Mouse (Mus musculus) embryo, embryonic 11 days (tissue): Measurements from ENCODE around the gene Zscan26.
"Not testable (repeated sequence)": the region's sequence is repeated elsewhere in the genome, so short reads cannot be mapped to it uniquely, and the experiment has no call there.

Experiments
- DNase-seq: peaks from one replicate; pipeline ENCODE4 v3.0.0-alpha.2; 2015

Gene Zscan26

DNA sequence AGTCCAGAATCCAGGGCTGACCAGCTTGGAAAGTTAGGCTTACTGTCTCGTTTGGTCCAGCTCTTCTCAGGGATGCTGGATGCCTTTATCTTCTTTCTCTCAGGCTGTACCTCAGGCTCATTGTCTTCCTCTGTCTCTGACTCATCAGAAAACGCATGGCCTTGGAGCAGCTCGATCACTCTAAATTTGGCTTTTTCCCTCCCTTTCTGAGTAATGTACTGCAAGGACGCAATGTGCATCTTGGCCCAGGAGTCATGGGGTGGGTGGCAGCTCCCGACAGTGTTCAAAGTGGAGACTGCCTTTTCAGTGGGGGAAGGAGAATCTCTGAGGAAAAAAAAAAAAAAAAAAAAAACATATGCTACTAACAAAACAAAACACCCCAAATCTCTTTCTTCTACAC, 30.2 kb downstream of the Zscan26 start:
- no peak for DNase-seq

DNA sequence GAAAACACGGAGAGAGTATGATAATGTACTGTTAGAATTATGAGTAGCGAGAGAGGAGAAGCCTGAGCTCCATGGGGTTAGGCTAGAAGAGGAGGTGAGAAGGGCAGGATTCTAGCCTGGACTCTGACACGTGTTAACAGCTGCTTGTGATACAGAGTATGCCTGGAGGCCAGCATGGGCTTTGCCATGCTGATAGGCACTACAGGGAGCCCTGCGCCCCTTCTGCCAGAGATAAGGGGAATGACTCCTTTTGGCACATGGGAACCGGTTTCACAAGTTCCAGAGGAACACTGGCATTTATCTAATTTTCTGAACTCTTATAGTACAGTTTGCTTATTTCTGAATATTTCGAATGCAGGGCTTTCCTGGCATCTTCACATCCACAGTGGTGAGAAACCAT, 34.7 kb downstream of the Zscan26 start:
- DNase-seq, result no peak

DNA sequence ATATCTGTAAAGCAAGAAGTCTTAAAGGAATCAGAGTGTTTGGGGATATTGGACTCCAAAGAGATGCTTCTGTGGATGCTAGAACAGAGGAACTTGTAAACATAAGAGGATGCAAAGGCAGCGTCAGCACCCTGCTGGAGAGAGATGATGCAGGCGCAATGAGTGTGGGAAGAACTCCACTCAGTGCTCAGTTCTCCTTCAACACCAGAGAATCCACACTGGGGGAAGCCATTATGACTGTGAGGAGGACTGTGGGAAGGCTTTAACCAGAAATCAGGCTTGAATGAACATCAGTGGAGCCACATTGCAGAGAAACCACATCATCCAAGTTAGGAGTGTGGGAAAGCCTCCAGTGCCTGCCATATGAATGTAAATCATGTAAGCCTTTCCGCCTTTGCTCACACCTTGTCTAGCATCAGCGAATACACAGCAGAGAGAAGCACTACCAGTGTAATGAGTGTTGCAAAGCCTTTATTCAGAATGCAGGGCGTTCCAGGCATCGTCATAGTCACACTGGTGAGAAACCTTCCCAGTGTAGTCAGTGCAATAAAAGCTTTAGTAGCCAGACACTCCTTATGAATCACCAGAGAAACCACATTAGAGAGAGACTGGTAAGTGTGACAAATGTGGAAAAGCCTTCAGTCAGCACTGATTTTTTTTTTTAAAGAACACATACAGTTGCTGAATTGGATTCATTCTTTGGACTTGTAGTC, 36.1 kb downstream of the Zscan26 start:
- no peak for DNase-seq

DNA sequence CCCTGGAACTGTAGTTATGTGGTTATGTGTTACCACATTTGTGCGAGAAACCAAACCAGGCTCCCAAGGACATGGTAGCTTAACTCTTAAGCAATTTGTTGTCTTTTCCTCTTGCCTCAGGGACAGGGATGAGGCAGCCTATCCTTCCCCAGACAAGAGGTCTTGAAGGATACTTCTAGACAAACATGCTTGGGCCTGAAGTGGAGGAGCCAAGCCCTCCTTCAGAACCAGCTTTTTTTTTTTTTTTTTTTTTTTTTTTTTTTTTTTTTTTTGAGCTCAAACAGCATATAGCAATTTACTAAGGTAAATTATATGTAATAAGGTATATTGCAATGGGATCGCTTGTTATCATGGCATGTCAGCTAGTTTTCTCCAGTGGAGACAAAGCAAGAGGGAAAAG, 37.8 kb downstream of the Zscan26 start:
- no peak for DNase-seq

DNA sequence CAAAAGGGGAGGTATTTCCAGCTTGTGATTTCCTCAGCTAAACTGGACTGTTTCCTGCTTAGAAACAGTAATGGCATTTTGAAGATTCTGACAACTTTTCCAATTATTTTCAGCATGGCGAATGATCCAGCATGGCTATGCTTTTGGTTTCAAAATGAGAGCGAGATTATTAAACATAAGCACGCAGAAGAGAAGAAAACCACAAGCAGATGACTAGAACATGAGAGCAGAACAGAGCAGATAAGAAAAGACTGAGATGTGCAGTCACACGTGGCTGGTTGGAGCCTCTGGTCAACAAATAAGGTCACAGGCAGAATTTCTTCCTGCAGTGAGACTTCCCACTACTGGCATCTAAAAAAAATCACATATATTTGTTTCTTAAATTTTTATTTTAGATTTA, 38.3 kb downstream of the Zscan26 start:
- no peak for DNase-seq

DNA sequence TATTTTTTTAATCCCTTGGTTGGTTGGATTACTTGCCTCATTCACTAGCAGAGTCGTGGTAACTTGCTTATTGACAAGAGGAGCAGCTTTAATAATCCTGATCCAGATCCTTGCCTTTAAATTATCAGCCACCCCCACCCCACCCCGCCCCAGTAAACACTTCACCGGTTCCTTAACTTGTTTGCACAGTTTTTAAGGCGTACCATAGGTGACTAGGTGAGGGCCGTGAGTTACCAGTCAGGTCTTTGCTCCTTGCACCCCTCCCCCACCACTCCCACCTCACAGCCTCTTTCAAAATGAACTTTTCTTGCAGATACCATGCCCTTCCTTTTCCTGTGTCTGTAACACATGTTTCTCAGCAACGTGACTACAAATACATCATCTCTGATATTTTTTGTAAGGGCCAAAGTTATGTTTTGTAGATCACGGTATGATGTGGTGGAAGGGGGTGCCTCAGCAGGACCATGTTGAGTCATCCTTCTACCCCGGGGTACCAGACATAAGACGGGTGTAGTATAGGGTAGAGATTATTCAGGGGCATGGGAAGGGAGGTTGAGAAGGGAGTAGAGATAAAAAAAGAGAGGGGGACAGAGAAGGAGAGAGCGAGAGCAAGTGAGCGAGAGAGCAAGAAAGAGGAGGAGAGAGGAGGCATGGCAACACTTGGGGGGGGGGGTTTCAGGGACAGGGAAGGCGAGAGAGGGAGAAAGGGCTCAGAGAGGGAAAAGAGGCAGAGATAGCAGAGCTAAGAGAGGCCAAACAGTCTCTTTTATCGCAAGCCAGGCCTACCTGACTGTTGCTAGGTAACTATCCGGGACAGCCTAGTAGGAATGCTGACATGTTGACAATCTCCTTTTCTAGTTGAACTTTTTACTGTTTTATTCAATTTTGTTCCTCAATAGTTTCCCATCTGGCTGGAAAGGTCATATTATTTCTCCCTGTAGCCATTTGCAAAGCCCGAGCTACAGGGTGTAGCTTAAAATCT, 39.0 kb downstream of the Zscan26 start:
- no peak for DNase-seq

DNA sequence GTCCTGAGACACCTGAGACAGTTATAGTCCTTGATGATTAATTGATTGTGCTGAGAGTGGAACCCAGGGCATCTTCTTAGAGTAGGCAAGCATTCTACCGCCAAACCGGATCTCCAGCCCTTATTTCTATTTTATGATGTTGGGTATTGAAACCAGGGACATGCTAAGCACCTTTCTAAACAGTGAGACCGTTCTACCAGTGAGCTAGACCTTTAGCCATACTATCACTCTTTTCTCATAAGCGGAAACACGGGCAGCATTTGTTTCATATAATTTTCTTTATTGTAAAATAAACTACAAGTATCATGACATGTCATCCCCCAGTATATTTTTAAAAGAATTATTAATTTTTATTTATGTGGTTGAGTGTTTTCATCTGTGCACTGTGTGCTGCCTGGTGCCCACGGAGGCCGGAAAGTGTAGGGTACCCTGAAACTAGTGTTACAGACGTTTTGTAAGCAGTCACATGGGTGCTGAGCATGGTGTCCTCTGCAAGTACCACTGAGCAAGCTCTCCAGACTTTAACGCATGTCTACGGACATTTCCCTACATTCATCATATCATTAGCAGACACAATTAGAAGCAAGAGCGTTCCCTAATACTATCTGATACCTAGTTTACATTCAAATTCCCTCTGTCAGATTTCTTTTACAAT, 44.6 kb downstream of the Zscan26 start:
- DNase-seq, result no peak

DNA sequence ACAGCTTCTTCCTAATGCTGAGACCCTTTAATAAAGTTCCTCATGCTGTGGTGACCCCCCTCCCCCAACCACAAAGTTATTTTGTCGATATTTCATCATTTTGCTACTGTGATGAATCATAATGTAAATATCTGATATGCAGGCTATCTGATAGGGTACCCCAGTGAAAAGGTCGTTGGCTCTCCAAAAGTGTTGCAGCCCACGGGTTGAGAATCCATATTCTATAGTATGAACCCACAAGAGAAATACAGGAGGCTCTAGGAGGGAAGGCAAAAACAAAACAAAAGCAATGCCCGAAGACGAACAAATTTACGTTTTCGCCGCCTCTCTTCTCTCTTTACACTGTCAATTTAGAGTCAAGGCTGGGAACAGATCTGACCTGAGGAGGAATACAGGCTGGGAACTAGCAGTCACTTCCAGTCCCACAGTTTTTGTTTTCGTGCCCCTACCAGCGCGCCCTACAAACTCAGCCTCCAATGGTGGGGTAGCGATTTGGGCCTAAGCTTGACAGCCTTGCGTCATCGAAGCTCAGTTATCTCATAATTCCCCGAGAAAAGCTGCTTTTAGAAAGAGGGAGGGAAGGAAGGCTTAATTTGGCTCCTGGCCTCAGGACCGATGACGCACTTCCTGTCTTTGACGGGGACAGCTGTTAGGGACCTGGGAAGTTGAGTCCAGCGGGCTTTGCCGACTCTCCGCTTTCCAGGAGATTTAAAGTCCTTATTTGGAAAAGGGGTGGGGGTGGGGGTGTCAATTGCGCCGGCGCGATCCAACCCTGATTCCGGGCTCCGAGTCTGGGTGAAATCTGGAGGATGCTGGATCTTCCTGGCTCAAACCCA, 45.3 kb downstream of the Zscan26 start:
- peak; percentile 92 for DNase-seq

DNA sequence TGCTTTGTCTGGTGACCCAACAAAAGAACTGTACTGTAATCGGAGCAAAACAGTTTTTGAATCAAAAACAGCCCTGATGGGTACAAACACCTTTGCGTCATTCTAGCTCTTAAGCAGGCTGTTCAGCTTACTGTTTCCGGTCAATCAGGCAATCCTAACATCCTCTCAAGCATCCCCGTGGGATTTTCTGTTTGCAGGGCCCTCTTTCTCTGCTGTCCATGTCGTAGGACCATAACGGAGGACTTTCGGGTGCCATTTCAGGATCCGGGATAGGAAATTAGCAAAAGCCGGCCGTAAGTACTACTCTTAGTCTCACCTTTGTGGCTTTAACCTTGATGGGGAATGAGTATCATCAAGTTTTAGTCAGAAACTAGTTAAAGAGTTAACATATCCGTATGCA, 46.2 kb downstream of the Zscan26 start:
- no peak for DNase-seq

DNA sequence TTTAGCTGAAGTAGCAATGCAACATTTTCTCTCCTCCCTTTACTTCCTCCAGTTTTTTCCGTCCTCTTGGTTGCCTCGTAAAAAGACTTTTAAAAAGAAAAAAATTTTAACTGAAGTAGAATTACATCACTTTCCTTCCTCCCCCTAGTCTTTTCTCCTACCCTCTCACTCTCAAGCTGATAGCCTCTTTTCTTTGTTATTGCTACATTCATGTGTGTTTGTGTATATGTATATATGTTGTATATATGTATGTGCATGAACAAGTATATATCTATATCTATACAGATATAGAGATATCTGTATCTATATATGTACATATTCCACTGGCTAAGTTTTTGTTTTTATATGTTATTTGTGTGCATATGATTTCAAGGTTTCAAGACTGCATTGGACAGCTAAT, 50.7 kb downstream of the Zscan26 start:
- DNase-seq, result no peak

DNA sequence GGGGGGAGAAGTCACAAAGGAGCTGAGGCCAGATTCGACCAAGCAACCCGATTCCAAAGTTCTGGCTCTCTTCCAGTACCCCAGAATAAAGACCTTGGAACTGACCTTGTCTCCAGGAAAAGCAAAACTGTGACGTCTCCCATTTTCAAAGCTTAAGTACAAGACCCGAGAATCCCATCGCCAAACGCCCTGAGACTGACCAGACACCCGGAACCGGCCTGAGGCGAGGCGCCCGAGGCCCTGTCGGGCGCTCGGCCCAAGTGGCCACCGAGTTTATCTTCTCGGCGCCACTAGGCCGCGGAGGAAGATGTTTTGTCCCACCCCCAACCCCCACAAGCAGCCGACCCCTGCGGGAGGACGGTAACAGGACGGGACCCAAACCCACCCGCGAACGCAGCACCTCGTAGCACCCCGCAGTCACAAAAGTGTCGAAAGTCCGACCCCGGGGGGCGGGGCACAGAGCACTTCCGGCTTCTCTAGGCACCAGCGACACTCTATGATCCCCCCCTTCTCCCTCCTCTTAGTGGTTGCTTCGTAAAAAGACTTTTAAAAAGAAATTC, 51.2 kb downstream of the Zscan26 start, which contains the start of gene Zkscan3:
TSS of gene Zkscan3 (minus strand) at position 469 of the 560 bp plus-strand sequence.
- peak; percentile 92 for DNase-seq

DNA sequence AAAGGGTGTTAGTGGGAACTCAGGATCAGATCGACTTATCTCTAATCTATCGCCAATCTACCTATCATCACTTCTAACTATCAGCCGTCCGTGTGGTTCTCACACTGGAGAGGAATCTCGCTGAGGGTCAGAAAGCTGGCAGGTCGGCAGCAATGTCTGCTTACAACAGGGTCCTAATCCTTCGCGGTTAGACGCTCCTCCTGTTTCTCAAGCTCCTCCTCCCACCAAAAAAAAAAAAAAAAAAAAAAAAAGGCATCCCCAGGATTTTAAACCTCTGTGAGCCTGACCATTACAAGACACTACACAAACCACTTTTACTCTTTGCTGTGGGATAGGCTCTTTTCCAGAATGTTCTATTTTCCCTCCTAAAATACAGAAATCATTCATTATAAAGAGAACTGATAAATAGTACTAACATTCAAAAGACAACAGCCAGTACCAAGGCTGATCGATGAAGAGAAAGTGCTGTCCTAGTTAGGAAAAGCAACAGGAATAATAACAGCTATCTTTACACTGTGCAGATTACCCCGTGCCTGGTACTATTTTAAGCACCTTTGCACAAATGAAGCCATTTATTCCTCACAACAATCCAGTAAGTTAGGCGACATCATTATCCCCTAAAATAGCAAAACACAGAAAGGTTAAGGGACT, 51.8 kb downstream of the Zscan26 start:
- peak; percentile 48 for DNase-seq

DNA sequence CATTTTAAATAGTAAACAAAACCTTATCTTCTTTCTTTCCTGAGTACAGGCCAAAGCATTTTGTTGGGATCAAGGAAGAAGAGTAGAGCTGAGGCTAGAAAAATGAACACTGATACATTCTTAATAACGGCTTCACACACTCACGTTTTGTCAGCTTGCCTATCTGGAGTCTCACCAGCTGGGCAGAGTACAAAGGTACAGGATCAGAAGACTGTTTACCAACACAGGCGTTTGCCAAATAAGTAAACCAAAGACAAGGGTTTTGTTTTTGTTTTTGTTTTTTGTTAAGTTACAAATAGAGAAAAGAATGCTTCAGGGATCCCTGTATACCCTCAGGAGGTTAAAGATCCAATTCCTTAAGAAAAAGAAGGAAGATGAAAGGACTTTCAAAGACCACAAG, 52.4 kb downstream of the Zscan26 start:
- no peak for DNase-seq

DNA sequence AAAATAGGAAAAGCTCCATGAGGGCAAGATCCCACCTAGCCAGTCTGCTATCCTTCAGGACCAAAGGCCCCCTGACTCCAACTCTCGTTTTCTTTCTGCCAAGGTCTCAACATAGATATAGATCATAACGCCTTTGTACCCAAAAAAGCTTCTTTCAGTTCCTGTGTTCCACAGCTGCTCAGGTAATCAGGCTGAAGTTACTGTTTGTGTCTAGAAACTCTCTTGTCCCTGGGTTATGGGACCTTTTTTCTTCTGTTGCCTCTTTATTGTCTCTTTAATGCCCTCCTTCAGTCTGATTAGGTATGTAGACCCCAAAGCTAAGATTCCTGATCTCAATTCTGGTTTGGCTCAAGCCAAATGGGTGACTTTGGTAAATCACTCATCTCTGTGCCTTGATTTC, 56.0 kb downstream of the Zscan26 start:
- DNase-seq, result no peak

DNA sequence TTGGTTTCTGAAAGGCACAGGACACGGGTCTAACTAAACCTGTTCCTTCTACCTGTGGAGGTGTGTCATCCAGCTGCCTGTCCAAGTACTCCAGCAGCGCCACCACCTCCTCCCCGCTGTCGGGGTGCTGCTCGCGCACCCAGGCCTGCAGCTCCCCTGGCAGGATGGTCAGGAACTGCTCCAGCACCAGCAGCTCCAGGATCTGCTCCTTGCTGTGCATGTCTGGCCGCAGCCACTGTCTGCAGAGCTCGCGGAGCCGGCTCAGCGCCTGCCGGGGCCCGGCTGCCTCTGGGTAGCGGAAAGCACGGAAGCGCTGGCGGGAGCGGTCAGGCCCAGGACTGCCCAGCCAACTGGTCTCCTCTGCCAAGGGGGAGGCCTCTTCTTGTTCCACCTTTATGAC, 57.5 kb downstream of the Zscan26 start:
- DNase-seq, result not testable (repeated sequence)

DNA sequence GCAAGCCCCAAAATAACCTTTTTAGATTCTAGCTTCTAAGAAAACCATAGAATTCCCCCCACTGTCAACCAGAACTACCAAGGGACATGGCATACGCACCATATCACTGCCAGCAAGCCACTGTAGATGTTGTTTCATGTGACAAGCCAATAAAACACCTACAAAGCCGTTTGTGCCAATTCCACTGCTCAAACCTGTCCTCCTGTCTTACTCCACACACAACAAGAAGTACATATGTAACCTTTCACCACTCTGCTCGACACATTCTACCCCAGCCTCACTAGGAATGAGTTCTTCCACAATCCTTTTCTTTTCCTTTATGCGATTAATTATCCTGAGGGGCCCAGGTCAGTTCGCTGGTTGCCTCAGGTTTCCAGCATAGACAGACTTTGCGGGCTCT, 57.9 kb downstream of the Zscan26 start:
- DNase-seq, result no peak

DNA sequence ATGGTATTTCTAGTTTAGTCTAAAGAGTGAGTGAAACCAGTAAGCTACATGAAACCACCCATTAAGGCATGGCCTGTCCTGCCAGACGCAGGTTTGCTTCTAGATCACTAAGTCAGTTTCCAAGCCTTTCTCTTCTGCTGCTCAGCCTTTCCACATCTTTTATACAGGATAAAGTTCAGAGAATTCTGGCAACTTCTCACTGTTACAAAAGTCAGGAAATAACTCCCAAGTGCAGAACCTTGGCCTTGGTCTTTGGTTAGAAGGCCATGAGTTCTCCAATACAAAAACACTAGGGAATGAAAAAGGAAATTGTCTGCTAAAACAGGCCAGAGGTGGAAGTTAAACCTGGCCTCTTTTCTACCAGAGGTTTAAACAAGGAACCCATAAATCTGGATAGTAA, 58.3 kb downstream of the Zscan26 start:
- DNase-seq, result no peak
